In the genomic region with DNA sequence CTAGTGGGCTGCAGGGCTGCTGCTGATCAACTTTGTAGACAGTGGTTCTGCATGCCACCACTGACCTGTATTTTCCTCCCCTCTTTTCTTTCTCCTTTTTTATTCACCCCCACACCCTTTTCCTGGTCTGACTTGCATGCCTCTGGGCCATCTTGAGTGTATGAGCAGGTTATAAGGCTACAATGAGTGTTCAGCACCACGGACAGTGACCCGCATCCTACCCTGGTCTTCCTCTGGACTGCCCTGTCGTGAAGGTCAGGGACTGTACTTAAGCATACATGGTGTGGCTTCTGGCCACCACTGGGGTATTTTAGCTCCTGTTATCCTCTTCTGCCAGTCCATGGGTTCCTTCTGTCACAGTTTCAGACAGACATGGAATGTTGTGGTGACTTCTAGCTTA, we compare ENCODE assay signal across 10 mouse cellular contexts. TPM values are rescaled to one million over a fixed set of nuclear protein-coding genes. Genes with fewer than 3 reads are reported as not detected.
DNase-seq lines count a peak whose midpoint lies in the region; ATAC-seq and TF ChIP-seq lines count a peak whose summit lies in the region.
"Had no signal": no experiment of that assay in that cellular context is flagged by ENCODE, and none has a peak within 500 bp of the region (broad histone marks: within the 10 kb centered on the region; RNA-seq: fewer than 3 reads in every experiment).

No protein-coding gene starts in this region.

- no peaks in the 10 kb centered on the region for H3K9me3 ChIP-seq in lung, embryonic 14.5 days (ENCODE audit: low read depth, low read length)
- no peaks in the 10 kb centered on the region for H3K9me3 ChIP-seq in embryonic facial prominence, embryonic 14.5 days (ENCODE audit: control insufficient read depth, low read length)
- H3K9me3 ChIP-seq in neural tube, embryonic 15.5 days (replicated peaks), result no peaks in the 10 kb centered on the region
- H3K9me3 ChIP-seq: forebrain, embryonic 13.5 days; limb, embryonic 13.5 days had no signal

- H3K27me3 ChIP-seq in lung, embryonic 14.5 days (ENCODE audit: insufficient read depth, low read length), result no peaks in the 10 kb centered on the region
- H3K27me3 ChIP-seq in embryonic facial prominence, embryonic 14.5 days (replicated peaks; ENCODE audit: control insufficient read depth, insufficient read depth, low read length), result no peaks in the 10 kb centered on the region
- H3K27me3 ChIP-seq in neural tube, embryonic 15.5 days (replicated peaks), result no peaks in the 10 kb centered on the region; the same call in 1 of the 2 replicates
- H3K27me3 ChIP-seq: forebrain, embryonic 13.5 days; limb, embryonic 13.5 days had no signal

- no peak overlapping the region for H3K27ac ChIP-seq in lung, embryonic 14.5 days (ENCODE audit: low read depth)
- H3K27ac ChIP-seq in embryonic facial prominence, embryonic 14.5 days (replicated peaks; ENCODE audit: low read depth, low read length), result no peak overlapping the region
- H3K27ac ChIP-seq in neural tube, embryonic 15.5 days (replicated peaks), result peak overlapping the region; percentile 45; the same call in 1 of the 2 replicates
- no peak overlapping the region for H3K27ac ChIP-seq in left cerebral cortex, adult 2 months
- H3K27ac ChIP-seq: forebrain, embryonic 13.5 days; limb, embryonic 13.5 days had no signal

- H3K9ac ChIP-seq in lung, embryonic 14.5 days, result no peak overlapping the region
- no peak overlapping the region for H3K9ac ChIP-seq in embryonic facial prominence, embryonic 14.5 days (ENCODE audit: low read depth, low read length)
- no peak overlapping the region for H3K9ac ChIP-seq in neural tube, embryonic 15.5 days (replicated peaks)
- H3K9ac ChIP-seq: forebrain, embryonic 13.5 days; limb, embryonic 13.5 days had no signal

- intact Hi-C loops in left cerebral cortex, adult 2 months (cut with DNase I), result no loop called here

- 3% methylated on average over 3 of the region's 3 CpGs for WGBS in lung, embryonic 14.5 days
- 5% methylated on average over 3 of the region's 3 CpGs for WGBS in embryonic facial prominence, embryonic 14.5 days
- WGBS in neural tube, embryonic 15.5 days, result 16% methylated on average over 3 of the region's 3 CpGs

- DNase-seq in lung, embryonic 14.5 days, result peak; percentile 90
- no peak for DNase-seq in lung, postnatal 25 days (ENCODE audit: low spot score)
- peak; percentile 5 for DNase-seq in adrenal gland, adult 2 months
- DNase-seq in embryonic facial prominence, embryonic 14.5 days (ENCODE audit: low spot score), result peak; percentile 68
- no peak for DNase-seq in cerebellum, postnatal 14 days
- DNase-seq in left cerebral cortex, adult 2 months (ENCODE audit: extremely low spot score in 1 of 2, low spot score in 2 of 2), result no peak
- no peak for DNase-seq in right cerebral cortex, postnatal 25 days

- no peaks in the 10 kb centered on the region for H3K4me1 ChIP-seq in lung, embryonic 14.5 days (ENCODE audit: insufficient read depth)
- no peaks in the 10 kb centered on the region; the same call in 1 of the 2 replicates for H3K4me1 ChIP-seq in embryonic facial prominence, embryonic 14.5 days (ENCODE audit: control insufficient read depth, insufficient read depth, low read length)
- peaks cover 20% of the 10 kb centered on the region for H3K4me1 ChIP-seq in neural tube, embryonic 15.5 days
- H3K4me1 ChIP-seq: limb, embryonic 13.5 days had no signal

- no peak for TF ChIP-seq CTCF in lung, embryonic 14.5 days (IDR thresholded peaks at IDR 0.05; ENCODE audit: low read depth)
- no peak for TF ChIP-seq CTCF in left cerebral cortex, adult 2 months (IDR thresholded peaks at IDR 0.05)

- H3K36me3 ChIP-seq in lung, embryonic 14.5 days (ENCODE audit: insufficient read depth), result no peaks in the 10 kb centered on the region
- no peaks in the 10 kb centered on the region for H3K36me3 ChIP-seq in embryonic facial prominence, embryonic 14.5 days (ENCODE audit: control insufficient read depth, insufficient read depth, low read length)
- H3K36me3 ChIP-seq in neural tube, embryonic 15.5 days, result no peaks in the 10 kb centered on the region
- H3K36me3 ChIP-seq: limb, embryonic 13.5 days had no signal

- no peak for ATAC-seq in lung, embryonic 14.5 days (ENCODE audit: insufficient read depth)
- ATAC-seq in embryonic facial prominence, embryonic 14.5 days (ENCODE audit: low read depth), result no peak
- no peak for ATAC-seq in neural tube, embryonic 15.5 days (ENCODE audit: low FRiP score)
- ATAC-seq: forebrain, embryonic 13.5 days had no signal

- no peak overlapping the region for H3K4me2 ChIP-seq in lung, embryonic 14.5 days
- H3K4me2 ChIP-seq in embryonic facial prominence, embryonic 14.5 days (ENCODE audit: low read depth, low read length), result no peak overlapping the region
- H3K4me2 ChIP-seq in neural tube, embryonic 15.5 days, result no peak overlapping the region
- H3K4me2 ChIP-seq: forebrain, embryonic 13.5 days; limb, embryonic 13.5 days had no signal

- no peak overlapping the region for H3K4me3 ChIP-seq in lung, embryonic 14.5 days (ENCODE audit: low read depth, low read length)
- H3K4me3 ChIP-seq in embryonic facial prominence, embryonic 14.5 days (ENCODE audit: low read depth, low read length), result no peak overlapping the region
- no peak overlapping the region for H3K4me3 ChIP-seq in neural tube, embryonic 15.5 days (replicated peaks)
- H3K4me3 ChIP-seq in left cerebral cortex, adult 2 months, result no peak overlapping the region
- H3K4me3 ChIP-seq: forebrain, embryonic 13.5 days; limb, embryonic 13.5 days had no signal

RNA-seq across cellular contexts. Expression of a gene that starts 50.3 kb away (rescaled TPM):
- polyA plus RNA-seq in lung, embryonic 14.5 days (2014; fragmentation: Nextera tagmentation; extraction: Ambion mirVana), result not detected in 2 replicates
- not detected for total RNA-seq in adrenal gland, adult 2 months (2021)
- polyA plus RNA-seq in adrenal gland, adult 2 months (2012; rRNA removed), result not detected in 2 replicates
- not detected in 2 replicates for polyA plus RNA-seq in embryonic facial prominence, embryonic 14.5 days (2014; fragmentation: Nextera tagmentation; extraction: Ambion mirVana)
- polyA plus RNA-seq in neural tube, embryonic 15.5 days (2015; fragmentation: Nextera tagmentation; extraction: Ambion mirVana), result not detected in 2 replicates
- total RNA-seq in left cerebral cortex, adult 2 months (2021), result not detected
- polyA plus RNA-seq: forebrain, embryonic 13.5 days; limb, embryonic 13.5 days had no signal

Comparison
In these comparisons a context has a peak if more than half of its experiments do, and no peak if none do; other contexts are left out.
1. DNase-seq: peak in lung, embryonic 14.5 days (single experiment), adrenal gland, adult 2 months (single experiment) and embryonic facial prominence, embryonic 14.5 days (single experiment); none in lung, postnatal 25 days (single experiment), cerebellum, postnatal 14 days (0 of 2), left cerebral cortex, adult 2 months (0 of 2) and right cerebral cortex, postnatal 25 days (single experiment).